Mouse (Mus musculus) frontal cortex, postnatal 10 days (tissue): ENCODE data around the gene Nup214.
A peak's percentile ranks its signal among the peaks of the same experiment; 100 is the strongest.
"Not testable (repeated sequence)": the region's sequence is repeated elsewhere in the genome, so short reads cannot be mapped to it uniquely, and the experiment has no call there.

Source experiments
- DNase-seq, 2 experiments: peaks; one replicate each; pipeline ENCODE4 v3.0.0; 2022; ENCODE audit warnings: low spot score in 2 of 2, mixed read lengths in 1 of 2

Gene Nup214

GRCm38 (mm10) chr2:31964191-31964590 lies 10.0 kb upstream of the Nup214 start:
- DNase-seq = no peak

GRCm38 (mm10) chr2:31965110-31965509 lies 9.1 kb upstream of the Nup214 start:
- DNase-seq = no peak

- DNase-seq = no peak
Observed at GRCm38 (mm10) chr2:31966801-31967200, 7.4 kb upstream of the Nup214 start.

DNA sequence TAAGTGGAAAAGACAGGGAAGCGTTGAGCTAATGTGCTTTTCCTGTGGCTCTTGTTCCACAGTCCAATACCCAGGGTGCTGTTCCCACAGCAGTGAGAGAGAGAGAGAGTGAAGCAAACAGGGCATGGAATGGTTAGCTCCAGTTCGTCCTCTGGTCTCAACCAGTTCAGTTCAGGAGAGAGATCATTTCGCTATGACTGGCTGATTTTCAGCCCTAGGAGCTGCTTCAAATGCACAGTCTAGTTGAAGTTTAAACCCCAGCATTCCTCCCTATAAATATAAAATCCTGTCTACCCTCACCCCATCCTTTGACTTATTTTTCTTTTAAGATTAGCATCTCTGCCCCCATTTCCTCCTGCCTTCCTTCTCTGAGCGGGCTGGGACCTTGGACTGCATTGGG lies 1.6 kb upstream of the Nup214 start:
- DNase-seq = no peak

- DNase-seq = no peak
Observed at GRCm38 (mm10) chr2:31974809-31975371, 654 bp downstream of the Nup214 start.

DNA sequence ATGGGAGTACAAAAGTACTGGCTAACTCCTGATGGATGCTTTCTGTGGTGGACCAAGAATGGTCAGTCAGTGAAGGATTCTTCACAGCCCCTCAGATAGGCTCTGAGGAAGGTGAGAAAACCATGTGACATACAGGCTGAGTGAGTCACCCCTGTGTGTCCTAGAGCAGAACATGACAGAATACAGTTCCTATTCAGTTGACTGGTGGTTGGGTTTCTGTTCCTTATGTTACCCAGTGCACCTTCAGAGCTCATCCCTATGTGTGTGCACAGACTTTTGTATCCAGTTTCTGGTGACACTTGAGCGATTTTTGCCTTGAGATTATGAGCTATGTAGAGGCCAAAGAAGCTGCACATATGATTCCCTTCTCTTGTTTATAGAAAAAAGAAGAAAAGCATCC lies 13.5 kb downstream of the Nup214 start:
- no peak for DNase-seq

DNA sequence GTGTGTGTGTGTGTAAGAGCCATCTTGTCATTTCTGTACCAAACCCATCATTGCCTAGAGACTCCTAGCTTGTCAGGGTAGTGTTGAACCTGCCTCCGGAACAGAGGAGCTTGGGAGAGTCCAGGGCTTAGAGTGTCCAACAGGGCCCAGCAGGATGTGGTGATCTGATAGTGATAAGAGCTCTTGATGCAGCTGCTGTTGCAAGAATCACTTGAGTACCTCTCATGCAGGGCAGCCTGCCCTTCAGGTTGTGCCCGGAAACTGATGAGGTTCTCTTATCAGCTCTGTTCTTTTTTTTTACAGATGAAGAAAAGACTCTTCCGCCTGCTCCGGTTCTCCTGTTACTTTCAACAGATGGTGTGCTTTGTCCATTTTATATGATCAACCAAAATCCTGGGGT lies 16.7 kb downstream of the Nup214 start:
- DNase-seq = no peak

DNA sequence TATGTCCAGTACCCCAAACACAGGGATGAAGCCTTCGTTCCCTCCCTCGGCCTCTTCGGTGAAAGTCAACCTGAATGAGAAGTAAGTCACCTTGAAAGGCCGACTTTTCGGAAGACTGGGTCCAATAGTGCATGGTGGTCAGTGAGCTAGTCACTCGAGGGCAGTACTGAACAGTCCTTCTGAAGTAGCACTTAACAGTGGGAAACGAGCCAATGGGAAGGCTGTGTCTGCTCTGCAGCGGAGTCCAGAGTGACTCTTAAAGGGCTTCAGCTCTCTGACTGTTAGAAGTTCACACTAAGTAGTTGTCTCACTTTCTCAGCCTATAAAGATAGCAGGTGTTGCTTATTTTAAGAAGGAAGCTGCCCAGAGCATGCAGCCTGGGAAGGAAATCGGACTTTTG lies 20.7 kb downstream of the Nup214 start:
- no peak for DNase-seq

GRCm38 (mm10) chr2:31996060-31996459 lies 21.8 kb downstream of the Nup214 start:
- DNase-seq = peak; percentile 12 to 37

GRCm38 (mm10) chr2:31997539-31997938 lies 23.3 kb downstream of the Nup214 start:
- DNase-seq = no peak

GRCm38 (mm10) chr2:31998443-31998842 lies 24.2 kb downstream of the Nup214 start:
- DNase-seq = no peak

DNA sequence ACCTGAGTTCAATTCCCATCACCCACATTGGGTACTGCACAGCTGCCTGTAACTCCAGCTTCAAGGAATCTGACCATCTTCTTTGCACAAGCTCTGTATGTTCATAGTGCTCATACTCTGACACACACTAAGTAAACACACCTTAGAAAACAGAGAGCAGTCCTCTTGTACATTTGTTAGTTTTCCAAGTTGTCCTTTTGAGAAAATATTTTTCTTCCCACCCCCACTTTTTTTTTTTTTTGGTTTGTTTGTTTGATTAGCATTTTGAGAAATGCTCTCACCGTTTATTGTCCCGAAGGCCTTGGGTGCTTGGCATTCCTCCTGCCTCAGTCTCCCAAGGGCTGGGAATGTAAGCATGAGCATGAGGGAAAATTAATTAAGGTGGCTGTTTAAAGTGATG lies 34.1 kb downstream of the Nup214 start:
- no peak for DNase-seq

DNA sequence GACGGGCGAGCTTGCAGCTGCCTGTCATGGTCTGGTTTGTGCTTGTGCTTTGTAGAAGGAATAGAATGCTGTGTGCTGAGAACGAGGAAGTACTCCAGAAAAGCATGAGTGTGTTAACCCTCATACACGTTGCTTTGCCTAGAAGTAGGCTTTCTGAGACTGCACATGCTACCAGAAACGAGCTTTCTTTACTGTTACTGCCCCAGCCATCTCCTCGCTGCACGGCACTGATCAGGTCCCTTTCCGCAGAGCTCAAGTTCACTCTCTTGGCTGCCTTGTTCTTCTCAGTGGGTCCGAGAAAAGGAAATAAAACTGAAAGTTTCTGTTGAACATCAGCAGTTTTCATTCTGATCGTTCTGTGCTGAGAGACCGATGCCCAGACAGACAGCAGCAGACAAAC lies 34.5 kb downstream of the Nup214 start:
- DNase-seq = no peak

- DNase-seq = no peak
Observed at GRCm38 (mm10) chr2:32019704-32020103, 45.5 kb downstream of the Nup214 start.

DNA sequence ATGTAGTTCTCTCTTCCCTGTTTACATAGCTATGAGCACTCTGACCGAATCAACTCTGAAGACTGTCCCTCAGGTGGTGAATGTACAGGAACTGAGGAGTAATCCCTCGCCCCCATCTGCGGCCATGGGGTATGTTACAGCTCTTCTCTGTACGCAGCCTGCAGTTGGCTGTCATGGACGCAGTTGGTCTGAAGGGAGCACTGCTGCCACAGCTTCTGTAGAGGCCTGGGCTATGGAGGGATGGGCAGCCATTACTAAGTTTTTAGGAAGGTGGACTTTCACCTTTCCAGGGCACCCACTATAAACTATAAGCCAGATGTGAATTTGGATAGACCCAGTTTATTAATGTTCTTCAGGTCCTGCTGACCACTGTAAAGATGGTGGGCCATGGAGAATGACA lies 46.0 kb downstream of the Nup214 start:
- no peak for DNase-seq

DNA sequence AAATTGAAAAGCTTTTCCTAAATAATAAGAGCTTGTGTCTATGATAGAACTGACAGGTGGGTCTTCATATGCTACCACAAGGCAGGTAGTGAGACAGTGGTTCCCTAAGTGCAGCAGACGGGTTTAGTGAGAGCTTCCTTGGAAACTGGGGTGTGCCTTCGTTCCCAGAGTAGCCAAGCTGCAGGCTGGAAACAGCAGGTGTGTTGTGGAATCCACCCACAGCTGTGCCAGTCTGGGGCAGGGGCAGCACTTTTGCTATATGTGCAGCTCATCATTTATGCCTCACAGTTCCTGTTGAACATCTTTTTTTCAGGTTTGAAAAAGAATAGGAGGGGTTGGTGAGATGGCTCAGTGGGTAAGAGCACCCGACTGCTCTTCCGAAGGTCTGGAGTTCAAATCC lies 50.1 kb downstream of the Nup214 start:
- DNase-seq = no peak

GRCm38 (mm10) chr2:32029636-32030035 lies 55.4 kb downstream of the Nup214 start:
- DNase-seq = no peak

GRCm38 (mm10) chr2:32033436-32033835 lies 59.2 kb downstream of the Nup214 start:
- DNase-seq = no peak

GRCm38 (mm10) chr2:32034206-32034605 lies 60.0 kb downstream of the Nup214 start:
- no peak for DNase-seq

GRCm38 (mm10) chr2:32037279-32037858 lies 63.1 kb downstream of the Nup214 start:
- no peak for DNase-seq

DNA sequence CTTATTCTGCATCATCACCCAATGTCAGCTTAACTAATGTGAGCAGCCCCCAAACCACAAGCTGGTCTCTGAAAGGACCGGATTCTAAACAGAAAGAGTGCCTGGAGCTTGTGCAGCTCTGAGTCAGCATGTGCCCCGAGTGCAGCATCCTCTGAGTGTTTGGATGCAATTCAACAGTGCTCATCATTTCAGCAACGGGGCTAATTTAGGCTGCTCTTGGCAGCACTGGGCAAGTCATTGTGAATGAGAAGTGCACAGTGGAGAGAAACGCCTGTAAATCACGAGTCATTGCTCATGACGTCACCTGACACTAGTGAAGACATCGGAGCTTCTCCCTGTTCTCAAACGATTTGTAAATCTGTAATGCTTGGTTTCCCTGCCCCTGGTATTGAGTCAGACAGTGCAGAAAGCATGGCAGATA lies 64.4 kb downstream of the Nup214 start:
- no peak for DNase-seq

- not testable (repeated sequence) for DNase-seq
Observed at GRCm38 (mm10) chr2:32040646-32041045, 66.4 kb downstream of the Nup214 start.

GRCm38 (mm10) chr2:32041087-32041486 lies 66.9 kb downstream of the Nup214 start:
- no peak for DNase-seq

- DNase-seq = no peak
Observed at GRCm38 (mm10) chr2:32043836-32044235, 69.6 kb downstream of the Nup214 start.
